Mouse (Mus musculus): ENCODE results near the gene Defb22. TPM values are rescaled to one million over a fixed set of nuclear protein-coding genes. Genes with fewer than 3 reads are reported as not detected.

Defb22 gene
- polyA plus RNA-seq, 1 experiment from 2014 or later = not detected

GRCm38 (mm10) chr2:152476763-152477162, 13.2 kb downstream of the Defb22 start, which contains the start of gene Defb20:
Gene Defb20, plus strand, starts transcription at chr2:152477063.
- Histone ChIP-seq H3K9me3 (no peaks in the 10 kb centered on the region), H3K4me1 (no peaks in the 10 kb centered on the region), H3K4me3 (no peak within 1 kb of the TSS), H3K27ac (no peak within 1 kb of the TSS), H3K36me3 (no peaks in the 10 kb centered on the region), H3K27me3 (no peaks in the 10 kb centered on the region), H3K4me2 (no peak within 1 kb of the TSS), H3K9ac (no peak within 1 kb of the TSS)
- ATAC-seq (ENCODE audit: insufficient number of reproducible peaks, insufficient read depth, low FRiP score, low TSS enrichment, low read depth) = no peak
- WGBS = 65% methylated on average over 2 of the region's 2 CpGs

DNA sequence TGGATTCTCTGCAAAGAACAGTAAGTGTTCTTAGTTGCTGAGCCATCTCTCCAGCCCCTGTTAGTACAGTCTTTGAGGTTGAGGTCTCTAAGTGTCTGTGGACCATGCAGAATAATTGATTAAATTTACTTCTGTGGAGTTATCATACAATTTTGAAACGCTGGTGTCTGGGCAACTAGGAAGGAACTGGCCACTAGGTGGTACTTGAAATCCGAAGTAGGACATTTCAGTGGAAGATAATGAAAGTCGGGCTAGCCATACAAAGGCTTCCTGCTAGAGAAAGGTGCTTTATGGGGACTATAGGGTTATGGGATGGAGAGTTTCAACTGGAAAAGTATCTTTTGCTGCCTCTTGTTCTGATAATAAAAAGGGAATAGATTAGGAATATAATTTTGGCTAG, 17.5 kb downstream of the Defb22 start:
- no peak for ATAC-seq (ENCODE audit: insufficient number of reproducible peaks, insufficient read depth, low FRiP score, low TSS enrichment, low read depth)
- H3K9me3 ChIP-seq = no peaks in the 10 kb centered on the region
- H3K9ac ChIP-seq = no peak overlapping the region
- H3K4me2 ChIP-seq = no peak overlapping the region
- no peaks in the 10 kb centered on the region for H3K27me3 ChIP-seq
- 27% methylated on average over 3 of the region's 3 CpGs for WGBS
- no peaks in the 10 kb centered on the region for H3K4me1 ChIP-seq
- H3K27ac ChIP-seq = no peak overlapping the region
- no peak overlapping the region for H3K4me3 ChIP-seq
- H3K36me3 ChIP-seq = no peaks in the 10 kb centered on the region

DNA sequence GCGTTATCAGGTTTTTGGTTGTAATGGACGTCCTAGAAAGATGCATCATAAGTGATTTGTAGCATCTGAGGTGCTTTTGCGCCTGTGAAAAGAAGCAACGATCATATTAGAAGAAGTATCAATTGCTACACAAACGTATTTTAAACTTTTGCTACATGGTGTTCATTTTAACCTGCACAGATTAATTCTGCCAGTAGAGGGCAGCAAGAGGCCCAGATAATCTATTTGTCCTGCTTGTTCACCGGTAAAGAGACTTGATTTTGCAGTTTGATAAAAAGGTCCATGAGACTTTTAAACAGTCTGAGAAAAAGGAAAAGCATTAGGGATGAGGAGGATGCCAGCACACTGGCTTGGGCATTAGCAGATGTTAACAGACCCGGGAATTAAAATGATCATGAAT, 19.0 kb downstream of the Defb22 start:
- H3K27ac ChIP-seq = no peak overlapping the region
- WGBS = 32% methylated on average over 7 of the region's 7 CpGs
- H3K9me3 ChIP-seq = no peaks in the 10 kb centered on the region
- no peaks in the 10 kb centered on the region for H3K36me3 ChIP-seq
- no peak for ATAC-seq (ENCODE audit: insufficient number of reproducible peaks, insufficient read depth, low FRiP score, low TSS enrichment, low read depth)
- no peaks in the 10 kb centered on the region for H3K4me1 ChIP-seq
- H3K27me3 ChIP-seq = no peaks in the 10 kb centered on the region
- no peak overlapping the region for H3K4me3 ChIP-seq
- H3K4me2 ChIP-seq = no peak overlapping the region
- no peak overlapping the region for H3K9ac ChIP-seq

GRCm38 (mm10) chr2:152464570-152465150, 25.3 kb downstream of the Defb22 start, which contains the start of gene Defb23:
Gene Defb23, minus strand, starts transcription at chr2:152464620.
- Histone ChIP-seq H3K4me3 (no peak within 1 kb of the TSS), H3K9ac (no peak within 1 kb of the TSS), H3K27me3 (no peaks in the 10 kb centered on the region), H3K4me1 (no peaks in the 10 kb centered on the region), H3K36me3 (no peaks in the 10 kb centered on the region), H3K27ac (no peak within 1 kb of the TSS), H3K9me3 (peaks cover 5% of the 10 kb centered on the region; the same call in 1 of the 2 replicates), H3K4me2 (no peak within 1 kb of the TSS)
- WGBS = 80% methylated on average over 3 of the region's 3 CpGs
- ATAC-seq (ENCODE audit: insufficient number of reproducible peaks, insufficient read depth, low FRiP score, low TSS enrichment, low read depth) = no peak

DNA sequence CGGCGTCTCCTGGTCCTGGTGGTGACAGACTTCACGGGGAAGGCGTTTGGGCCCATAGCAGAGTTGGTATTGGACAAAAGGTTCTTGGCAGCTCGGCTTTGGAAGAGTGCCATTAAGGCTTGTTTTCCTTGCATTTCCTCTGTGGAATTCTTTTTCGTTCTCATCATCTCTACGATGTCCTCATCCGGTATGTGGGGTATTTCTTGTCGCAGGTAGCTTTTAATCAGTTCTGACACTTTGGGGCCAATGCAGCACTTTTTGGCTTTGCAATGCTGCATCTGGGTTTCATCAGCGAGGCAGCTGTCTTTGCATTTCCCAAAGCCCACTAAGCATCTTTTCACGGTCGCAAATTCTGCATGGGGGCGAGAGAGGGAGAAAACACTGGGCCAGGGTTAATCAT, 30.7 kb downstream of the Defb22 start:
- Histone ChIP-seq H3K4me3 (no peak overlapping the region), H3K27ac (no peak overlapping the region), H3K4me1 (peaks cover 9% of the 10 kb centered on the region; the same call in 1 of the 2 replicates), H3K36me3 (no peaks in the 10 kb centered on the region), H3K9me3 (peaks cover 5% of the 10 kb centered on the region; the same call in 1 of the 2 replicates), H3K4me2 (no peak overlapping the region), H3K27me3 (no peaks in the 10 kb centered on the region), H3K9ac (no peak overlapping the region)
- no peak for ATAC-seq (ENCODE audit: insufficient number of reproducible peaks, insufficient read depth, low FRiP score, low TSS enrichment, low read depth)
- WGBS = 51% methylated on average over 13 of the region's 13 CpGs

DNA sequence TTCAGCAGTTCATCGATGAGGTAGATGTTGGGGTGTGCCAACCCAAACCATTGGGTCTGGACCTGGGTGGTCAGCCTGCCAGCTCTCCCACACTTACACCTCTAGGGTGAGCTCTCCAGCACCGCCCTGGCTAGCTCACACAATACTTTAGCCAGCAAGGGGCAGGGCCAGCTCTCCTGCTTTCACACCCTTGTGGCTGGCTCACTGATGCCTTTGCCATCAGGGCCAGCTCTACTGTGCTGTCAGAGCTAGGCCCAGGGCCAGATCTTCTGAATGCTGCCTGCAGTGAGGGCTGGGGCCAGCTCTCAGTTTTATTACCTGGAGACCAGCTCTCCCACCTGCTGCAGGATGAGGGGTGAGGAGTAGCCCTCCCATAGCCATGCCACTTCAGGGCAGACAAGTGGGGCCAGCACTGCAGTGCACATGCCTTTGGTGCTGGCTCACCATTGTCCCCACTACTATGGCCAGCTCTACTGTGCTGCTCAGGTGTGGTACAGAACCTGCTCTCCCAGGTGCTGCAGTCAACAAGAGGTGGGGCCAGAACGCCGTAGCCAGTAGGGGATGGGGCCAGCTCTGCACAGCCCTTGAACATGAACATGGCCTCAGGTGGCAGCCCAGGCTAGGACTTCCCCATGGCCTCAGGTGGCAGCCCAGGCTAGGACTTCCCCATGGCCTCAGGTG, 37.7 kb downstream of the Defb22 start:
- H3K4me3 ChIP-seq = no peak overlapping the region
- H3K27ac ChIP-seq = no peak overlapping the region
- ATAC-seq (ENCODE audit: insufficient number of reproducible peaks, insufficient read depth, low FRiP score, low TSS enrichment, low read depth) = no peak
- H3K9me3 ChIP-seq = no peaks in the 10 kb centered on the region
- H3K36me3 ChIP-seq = no peaks in the 10 kb centered on the region
- H3K4me2 ChIP-seq = no peak overlapping the region
- H3K4me1 ChIP-seq = peaks cover 7% of the 10 kb centered on the region; the same call in 1 of the 2 replicates
- no peaks in the 10 kb centered on the region for H3K27me3 ChIP-seq
- 77% methylated on average over 4 of the region's 4 CpGs for WGBS
- H3K9ac ChIP-seq = no peak overlapping the region

DNA sequence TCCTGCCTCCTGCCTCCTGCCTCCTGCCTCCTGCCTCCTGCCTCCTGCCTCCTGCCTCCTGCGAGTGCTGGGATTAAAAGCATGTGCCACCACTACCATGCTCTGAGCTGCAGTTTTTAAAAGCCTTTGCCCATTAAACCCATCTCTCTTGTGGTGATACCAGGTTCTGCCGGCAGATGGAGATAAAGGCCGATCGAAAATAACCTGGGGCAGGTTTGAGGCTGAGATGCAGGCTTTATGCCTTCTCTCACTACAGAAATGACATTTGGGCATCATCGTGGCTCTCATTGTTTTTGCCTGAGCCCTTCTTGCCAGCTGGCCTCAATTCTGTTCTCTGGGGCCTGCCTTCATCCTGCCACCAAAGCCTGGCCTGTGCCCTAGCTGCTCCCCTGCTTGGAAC, 39.7 kb downstream of the Defb22 start:
- no peak for ATAC-seq (ENCODE audit: insufficient number of reproducible peaks, insufficient read depth, low FRiP score, low TSS enrichment, low read depth)
- peaks cover 11% of the 10 kb centered on the region; the same call in 1 of the 2 replicates for H3K4me1 ChIP-seq
- no peak overlapping the region for H3K27ac ChIP-seq
- 5% methylated on average over 5 of the region's 5 CpGs for WGBS
- no peak overlapping the region for H3K4me3 ChIP-seq
- H3K4me2 ChIP-seq = no peak overlapping the region
- no peaks in the 10 kb centered on the region for H3K27me3 ChIP-seq
- no peak overlapping the region for H3K9ac ChIP-seq
- H3K36me3 ChIP-seq = no peaks in the 10 kb centered on the region
- H3K9me3 ChIP-seq = no peaks in the 10 kb centered on the region

DNA sequence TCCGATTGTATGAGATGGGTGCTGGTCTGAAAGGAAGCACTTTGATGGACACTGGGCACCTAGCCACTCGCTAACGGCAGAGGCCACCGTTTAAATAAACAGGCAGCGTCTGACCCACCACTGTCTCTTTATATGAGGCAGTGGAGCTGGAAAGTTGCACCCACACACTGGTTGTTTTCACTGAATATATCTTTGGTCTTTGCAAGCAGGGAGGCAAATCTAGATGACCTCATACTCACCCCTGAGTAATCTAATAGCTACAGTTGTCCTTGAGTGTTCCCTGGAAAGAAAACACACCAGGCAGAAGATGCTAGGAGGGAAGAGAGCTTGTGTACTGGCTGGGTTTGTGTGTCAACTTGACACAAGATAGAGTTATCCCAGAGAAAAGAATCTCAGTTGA, 42.5 kb downstream of the Defb22 start:
- Histone ChIP-seq H3K27ac (no peak overlapping the region), H3K9me3 (no peaks in the 10 kb centered on the region), H3K36me3 (no peaks in the 10 kb centered on the region), H3K4me2 (no peak overlapping the region), H3K9ac (peak overlapping the region; percentile 27; the same call in 1 of the 2 replicates), H3K4me1 (peaks cover 11% of the 10 kb centered on the region; the same call in 1 of the 2 replicates), H3K4me3 (no peak overlapping the region), H3K27me3 (no peaks in the 10 kb centered on the region)
- ATAC-seq (ENCODE audit: insufficient number of reproducible peaks, insufficient read depth, low FRiP score, low TSS enrichment, low read depth) = no peak
- 62% methylated on average over 5 of the region's 5 CpGs for WGBS

DNA sequence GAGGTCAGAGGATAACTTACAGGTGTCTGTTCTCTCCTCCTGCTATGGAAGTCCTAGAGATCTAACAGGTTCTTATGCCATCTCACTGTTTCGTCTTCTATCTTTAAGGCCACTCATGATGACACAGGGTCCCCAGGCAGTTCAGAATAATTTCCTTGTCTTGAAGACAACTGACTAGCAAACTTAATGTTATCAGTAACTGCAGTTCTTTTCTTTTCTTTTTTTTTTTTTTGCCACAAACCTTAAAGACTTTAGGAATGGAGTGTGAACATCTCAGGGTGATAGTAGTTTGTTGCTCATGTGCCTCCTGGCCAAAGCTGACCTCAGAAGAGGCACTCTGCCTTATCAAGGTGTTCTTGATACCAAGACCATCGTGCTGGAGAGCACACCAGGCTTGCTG, 43.3 kb downstream of the Defb22 start:
- 61% methylated on average over 2 of the region's 2 CpGs for whole genome bisulfite sequencing
- H3K27me3 ChIP-seq = no peaks in the 10 kb centered on the region
- no peak overlapping the region for H3K4me2 ChIP-seq
- H3K4me1 ChIP-seq = peaks cover 11% of the 10 kb centered on the region; the same call in 1 of the 2 replicates
- H3K36me3 ChIP-seq = no peaks in the 10 kb centered on the region
- no peaks in the 10 kb centered on the region for H3K9me3 ChIP-seq
- H3K9ac ChIP-seq = no peak overlapping the region
- no peak for ATAC-seq (ENCODE audit: insufficient number of reproducible peaks, insufficient read depth, low FRiP score, low TSS enrichment, low read depth)
- H3K27ac ChIP-seq = no peak overlapping the region
- H3K4me3 ChIP-seq = no peak overlapping the region

- no peak overlapping the region for H3K9ac ChIP-seq
- H3K36me3 ChIP-seq = no peaks in the 10 kb centered on the region
- peaks cover 11% of the 10 kb centered on the region; the same call in 1 of the 2 replicates for H3K4me1 ChIP-seq
- H3K4me2 ChIP-seq = no peak overlapping the region
- H3K27ac ChIP-seq = no peak overlapping the region
- no peak overlapping the region for H3K4me3 ChIP-seq
- no peaks in the 10 kb centered on the region for H3K9me3 ChIP-seq
- no peaks in the 10 kb centered on the region for H3K27me3 ChIP-seq
- no peak for ATAC-seq (ENCODE audit: insufficient number of reproducible peaks, insufficient read depth, low FRiP score, low TSS enrichment, low read depth)
- WGBS = 88% methylated on average over 8 of the region's 8 CpGs
Observed at GRCm38 (mm10) chr2:152443281-152443680, 46.7 kb downstream of the Defb22 start.

- peaks cover 8% of the 10 kb centered on the region for H3K4me1 ChIP-seq
- no peak overlapping the region for H3K9ac ChIP-seq
- H3K36me3 ChIP-seq = no peaks in the 10 kb centered on the region
- H3K4me2 ChIP-seq = no peak overlapping the region
- 73% methylated on average over 4 of the region's 4 CpGs for WGBS
- no peak overlapping the region for H3K27ac ChIP-seq
- no peak for ATAC-seq (ENCODE audit: insufficient number of reproducible peaks, insufficient read depth, low FRiP score, low TSS enrichment, low read depth)
- no peaks in the 10 kb centered on the region for H3K9me3 ChIP-seq
- no peaks in the 10 kb centered on the region for H3K27me3 ChIP-seq
- H3K4me3 ChIP-seq = no peak overlapping the region
Observed at GRCm38 (mm10) chr2:152442322-152442721, 47.6 kb downstream of the Defb22 start.

DNA sequence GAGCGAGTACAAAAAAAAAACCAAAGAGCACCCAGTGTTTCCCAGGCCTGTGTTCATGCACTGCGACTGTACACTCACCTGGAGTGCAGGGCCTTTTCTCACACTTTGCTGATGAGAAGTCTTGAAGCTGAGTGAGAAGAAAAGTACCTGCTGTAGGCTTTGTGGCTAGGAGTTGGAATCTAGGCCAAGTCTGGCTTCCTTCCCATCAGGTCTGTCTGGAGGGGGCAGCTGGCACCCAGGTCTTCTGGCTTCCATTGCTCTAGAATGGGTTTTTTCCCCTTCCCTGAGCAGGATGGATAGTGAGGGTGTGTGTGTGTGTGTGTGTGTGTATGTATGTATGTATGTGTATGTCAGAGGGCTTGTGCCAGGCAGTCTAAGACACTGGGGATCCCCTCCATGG, 50.1 kb downstream of the Defb22 start:
- Histone ChIP-seq H3K9ac (no peak overlapping the region), H3K27me3 (no peaks in the 10 kb centered on the region), H3K36me3 (no peaks in the 10 kb centered on the region), H3K4me1 (peaks cover 8% of the 10 kb centered on the region), H3K27ac (no peak overlapping the region), H3K4me2 (no peak overlapping the region), H3K4me3 (no peak overlapping the region), H3K9me3 (no peaks in the 10 kb centered on the region)
- no peak for ATAC-seq (ENCODE audit: insufficient number of reproducible peaks, insufficient read depth, low FRiP score, low TSS enrichment, low read depth)
- 82% methylated on average over 2 of the region's 2 CpGs for WGBS

All from embryonic facial prominence, embryonic 13.5 days (tissue).